Mouse (Mus musculus): ENCODE measurements around the gene Gm20388.

DNA sequence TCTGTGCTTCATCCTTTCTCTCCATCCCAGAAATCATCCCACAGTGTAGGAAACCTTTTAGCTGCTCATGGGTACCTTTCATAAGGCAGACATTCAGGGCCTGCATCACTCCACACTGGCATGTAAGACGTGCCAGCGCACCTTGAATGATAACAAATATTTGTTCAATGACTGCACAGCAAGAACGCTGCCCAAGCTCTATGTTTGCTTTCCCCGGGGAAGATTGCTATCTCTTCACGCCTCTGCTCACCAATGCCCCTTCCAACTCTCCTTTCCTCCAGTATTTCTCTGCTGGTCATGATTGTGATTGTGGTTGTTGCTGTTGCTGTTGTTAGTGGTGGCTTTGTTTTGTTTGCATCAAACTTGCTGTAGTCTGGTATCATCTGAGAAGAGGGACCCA is 4292.3 kb downstream of the Gm20388 start:
- TF ChIP-seq CTCF (IDR thresholded peaks at IDR 0.05; ENCODE audit: borderline replicate concordance, insufficient read depth, low read depth, low read length) = no peak
- no peak for TF ChIP-seq POLR2A (IDR thresholded peaks at IDR 0.05; ENCODE audit: borderline replicate concordance, insufficient read depth, low read length)
